Mouse (Mus musculus) liver, embryonic 14.5 days (tissue): Measurements from ENCODE around the gene Arpp21. TPM values are rescaled to one million over a fixed set of nuclear protein-coding genes. Genes with fewer than 3 reads are reported as not detected.

Source experiments
- ATAC-seq: fragments of 200-750 bp; cut with Nextera tagmentation; 2 replicates; pipeline ENCODE4 v1.8.0; 2017; ENCODE audit warnings: moderate number of reproducible peaks, mild to moderate bottlenecking, moderate library complexity; ENCODE audit not compliant: insufficient read depth
- DNase-seq, 3 experiments: peaks; one replicate each; pipeline ENCODE4 v3.0.0-alpha.2; 2012 to 2013; ENCODE audit warnings: low read depth in 3 of 3, low spot score in 3 of 3
- H3K27ac ChIP-seq: fragments of 300-500 bp; sonication (generic); 2 replicates; pipeline ENCODE4 v1.5.1; 2014; ENCODE audit warnings: moderate library complexity, mild to moderate bottlenecking, control low read depth, inconsistent platforms
- H3K27me3 ChIP-seq: fragments of 300-500 bp; sonication (generic); 2 replicates; pipeline ENCODE4 v1.6.1; 2014; ENCODE audit warnings: mild to moderate bottlenecking, low read length, moderate library complexity; ENCODE audit not compliant: control insufficient read depth, insufficient read depth
- H3K36me3 ChIP-seq: fragments of 300-500 bp; sonication (generic); replicated peaks from 2 replicates; pipeline ENCODE4 v1.6.1; 2014; ENCODE audit warnings: low read depth; ENCODE audit not compliant: control insufficient read depth, insufficient read depth
- H3K4me1 ChIP-seq, 2 experiments: fragments of 200-500 bp in 1 of 2; fragments of 300-500 bp in 1 of 2; sonication (generic) in 1 of 2; replicated peaks; 2 replicates each; pipeline ENCODE4 v1.6.1; 2012 to 2014; ENCODE audit warnings: antibody characterized with exemption in 1 of 2, inconsistent platforms in 1 of 2, low read length in 1 of 2; ENCODE audit not compliant: control insufficient read depth in 2 of 2, insufficient read depth in 2 of 2
- H3K4me2 ChIP-seq: fragments of 300-500 bp; sonication (generic); 2 replicates; pipeline ENCODE4 v1.6.1; 2014; ENCODE audit warnings: low read depth, mild to moderate bottlenecking, control low read depth, moderate library complexity
- H3K4me3 ChIP-seq, 2 experiments: fragments of 200-500 bp in 1 of 2; fragments of 300-500 bp in 1 of 2; sonication (generic) in 1 of 2; 2 replicates each; pipeline ENCODE4 v1.5.1; 2012 to 2014; ENCODE audit warnings: low read depth in 2 of 2, low read length in 2 of 2, mild to moderate bottlenecking in 2 of 2, control low read depth in 1 of 2, inconsistent platforms in 1 of 2, moderate library complexity in 1 of 2; ENCODE audit not compliant: insufficient read depth in 1 of 2
- H3K9ac ChIP-seq: fragments of 300-500 bp; sonication (generic); replicated peaks from 2 replicates; pipeline ENCODE4 v1.6.1; 2014; ENCODE audit warnings: mild to moderate bottlenecking, control low read depth, moderate library complexity
- H3K9me3 ChIP-seq: fragments of 300-500 bp; sonication (generic); 2 replicates; pipeline ENCODE4 v1.6.1; 2016; ENCODE audit warnings: low read length, mixed read lengths; ENCODE audit not compliant: control insufficient read depth
- CTCF ChIP-seq: IDR thresholded peaks from 2 replicates; pipeline ENCODE4 v1.5.1; 2016; ENCODE audit warnings: antibody characterized with exemption, low read depth, control low read depth
- EP300 ChIP-seq: IDR thresholded peaks from 2 replicates; pipeline ENCODE4 v1.6.1; 2016; ENCODE audit warnings: antibody characterized with exemption, low read depth
- WGBS: fragments of 180-500 bp; shearing (Covaris S2); extraction: QIAGEN DNeasy Blood & Tissue Kit; methylation state at CpG from one replicate; pipeline ENCODE4 v1.1.7; 2014; ENCODE audit not compliant: insufficient replicate concordance; 5-methylcytosine and 5-hydroxymethylcytosine counted together
- polyA plus RNA-seq, 2 experiments: library from polyadenylated mRNA; depleted of rRNA in 1 of 2; stranded (reverse) in 1 of 2; unstranded in 1 of 2; fragments of >200 nt; fragmentation: Nextera tagmentation in 1 of 2; extraction: Ambion mirVana in 1 of 2; gene quantifications; 2 replicates each; pipeline versions ENCODE4 v1.2.1 to v1.2.3; 2012 to 2014

The Arpp21 gene
- polyA plus RNA-seq, 2 experiments = 0.36 to 0.42 TPM

DNA sequence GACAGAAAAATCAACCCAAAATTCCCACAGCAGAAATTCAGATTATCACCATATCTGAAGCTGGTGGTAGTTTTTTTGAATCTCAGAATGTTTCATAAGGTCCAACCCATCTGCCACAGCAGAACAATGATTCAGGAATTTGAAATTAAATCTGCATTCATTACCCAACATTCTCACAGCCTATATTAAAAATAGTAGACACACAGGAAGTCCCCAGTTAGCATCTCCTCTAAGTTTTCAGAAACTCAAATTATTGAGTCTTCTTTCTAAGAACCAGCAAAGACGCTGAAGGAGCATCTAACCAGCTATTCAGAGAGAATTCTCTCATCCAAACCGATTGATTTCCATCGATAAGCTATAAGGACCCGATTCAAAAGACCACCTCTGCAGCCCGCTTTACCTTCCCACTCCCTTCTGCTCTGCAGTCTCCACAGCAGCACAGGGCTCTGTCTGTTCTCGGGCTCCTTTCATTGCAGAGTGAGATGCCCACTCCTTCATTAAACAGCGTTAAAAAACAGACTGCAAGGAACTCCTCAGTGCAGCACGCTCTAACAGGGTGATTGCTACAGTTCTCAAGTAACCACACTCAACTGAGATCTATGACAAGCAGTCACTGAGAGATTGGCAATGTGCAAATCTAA, 3.7 kb downstream of the Arpp21 start:
- H3K4me3 ChIP-seq = no peak overlapping the region
- H3K4me1 ChIP-seq = no peaks in the 10 kb centered on the region
- peaks cover 26% of the 10 kb centered on the region for H3K27me3 ChIP-seq
- H3K9me3 ChIP-seq = no peaks in the 10 kb centered on the region
- 57% methylated on average over 8 of the region's 8 CpGs for WGBS
- no peak overlapping the region for H3K27ac ChIP-seq
- DNase-seq (no peak), ATAC-seq (no peak)
- TF ChIP-seq CTCF = no peak
- no peak for TF ChIP-seq EP300
- H3K9ac ChIP-seq = no peak overlapping the region
- H3K36me3 ChIP-seq = no peaks in the 10 kb centered on the region
- no peak overlapping the region for H3K4me2 ChIP-seq

GRCm38 (mm10) chr9:112231383-112231782, 4.4 kb downstream of the Arpp21 start:
- H3K27me3 ChIP-seq = peaks cover 26% of the 10 kb centered on the region
- TF ChIP-seq EP300 (no peak), CTCF (no peak)
- H3K27ac ChIP-seq = no peak overlapping the region
- no peaks in the 10 kb centered on the region; a peak in 1 of 4 replicates for H3K4me1 ChIP-seq
- H3K9me3 ChIP-seq = no peaks in the 10 kb centered on the region
- 57% methylated on average over 5 of the region's 5 CpGs for WGBS
- no peak overlapping the region for H3K4me3 ChIP-seq
- H3K9ac ChIP-seq = no peak overlapping the region
- no peak overlapping the region for H3K4me2 ChIP-seq
- no peak for DNase-seq
- ATAC-seq = no peak
- no peaks in the 10 kb centered on the region for H3K36me3 ChIP-seq

GRCm38 (mm10) chr9:112230716-112231361, 4.9 kb downstream of the Arpp21 start:
- Histone ChIP-seq H3K4me2 (no peak overlapping the region), H3K4me1 (no peaks in the 10 kb centered on the region; a peak in 1 of 4 replicates), H3K9me3 (no peaks in the 10 kb centered on the region), H3K27ac (no peak overlapping the region), H3K36me3 (no peaks in the 10 kb centered on the region), H3K4me3 (no peak overlapping the region), H3K9ac (no peak overlapping the region), H3K27me3 (peaks cover 23% of the 10 kb centered on the region)
- ATAC-seq = no peak
- DNase-seq = no peak
- WGBS = 53% methylated on average over 4 of the region's 4 CpGs
- TF ChIP-seq CTCF (no peak), EP300 (no peak)

DNA sequence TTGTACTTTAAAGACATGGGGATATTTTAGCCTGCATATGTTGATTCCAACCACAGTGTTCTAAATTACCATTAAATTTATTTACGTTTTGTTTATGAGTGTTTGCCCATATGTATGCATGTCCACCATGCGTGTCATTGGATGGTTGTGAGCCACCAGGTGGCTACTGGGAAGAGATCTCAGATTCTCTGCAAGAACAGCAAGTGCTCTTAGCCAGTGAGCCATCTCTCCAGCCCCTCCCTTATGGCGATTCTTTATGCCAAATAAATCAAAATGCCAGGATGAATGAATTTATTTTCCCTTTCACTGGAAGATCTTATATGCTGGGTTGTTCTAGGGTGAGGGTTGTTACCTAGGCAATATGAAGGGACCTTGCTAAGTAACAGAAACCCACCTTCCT, 7.3 kb downstream of the Arpp21 start:
- H3K9me3 ChIP-seq = no peaks in the 10 kb centered on the region
- H3K27ac ChIP-seq = no peak overlapping the region
- TF ChIP-seq EP300 = no peak
- no peak for TF ChIP-seq CTCF
- 55% methylated on average over 3 of the region's 3 CpGs for WGBS
- DNase-seq = no peak
- H3K4me3 ChIP-seq = no peak overlapping the region
- no peak for ATAC-seq
- no peak overlapping the region for H3K9ac ChIP-seq
- no peaks in the 10 kb centered on the region; a peak in 1 of 4 replicates for H3K4me1 ChIP-seq
- no peaks in the 10 kb centered on the region for H3K36me3 ChIP-seq
- no peak overlapping the region for H3K4me2 ChIP-seq
- no peaks in the 10 kb centered on the region; the same call in 1 of the 2 replicates for H3K27me3 ChIP-seq

- DNase-seq (peak in 1 of 3 experiments; percentile 4), ATAC-seq (no peak)
- Histone ChIP-seq H3K27ac (no peak overlapping the region), H3K4me1 (no peaks in the 10 kb centered on the region; a peak in 1 of 4 replicates), H3K4me2 (no peak overlapping the region), H3K36me3 (no peaks in the 10 kb centered on the region), H3K27me3 (no peaks in the 10 kb centered on the region), H3K4me3 (no peak overlapping the region), H3K9me3 (no peaks in the 10 kb centered on the region), H3K9ac (no peak overlapping the region)
- TF ChIP-seq CTCF (no peak), EP300 (no peak)
- 30% methylated on average over 13 of the region's 13 CpGs for WGBS
These were observed 8.6 kb downstream of the Arpp21 start for GRCm38 (mm10) chr9:112227174-112227573.
